Mouse (Mus musculus) MEL-GATA-1-ER (cell line): ENCODE measurements around the gene Olfr1157.

ENCODE experiments used
- DNase-seq: peaks from one replicate; pipeline ENCODE4 v3.0.0-alpha.2; 2012; ENCODE audit warnings: low read depth; ENCODE audit errors: extremely low read depth

The Olfr1157 gene

GRCm38 (mm10) chr2:87968199-87968598, at the start of gene Olfr1157:
TSS of gene Olfr1157 (minus strand) at chr2:87968299.
- DNase-seq, result no peak

GRCm38 (mm10) chr2:88007515-88008318, 39.6 kb upstream of the Olfr1157 start, which contains the start of gene Olfr1160:
TSS of gene Olfr1160 (minus strand) at chr2:88008268.
- no peak for DNase-seq

- no peak for DNase-seq
Observed at GRCm38 (mm10) chr2:87989813-87990212, 21.7 kb upstream of the Olfr1157 start, which contains the start of gene Olfr1158. TSS of gene Olfr1158 (plus strand) at chr2:87990113.

- no peak for DNase-seq
Observed at GRCm38 (mm10) chr2:87974563-87974962, 6.5 kb upstream of the Olfr1157 start, which contains the start of gene Olfr74. TSS of gene Olfr74 (minus strand) at chr2:87974663.

GRCm38 (mm10) chr2:87953000-87953399, 15.1 kb downstream of the Olfr1157 start, which contains the start of gene Olfr1156:
TSS of gene Olfr1156 (minus strand) at chr2:87953100.
- DNase-seq, result no peak

GRCm38 (mm10) chr2:87945037-87945436, 23.1 kb downstream of the Olfr1157 start, which contains the start of gene Olfr1155:
TSS of gene Olfr1155 (minus strand) at chr2:87945137.
- DNase-seq, result no peak
